Mouse (Mus musculus) embryonic facial prominence, embryonic 11.5 days (tissue): ENCODE measurements at regions not wholly inside any gene's neighbourhood (a gene's known extent, or its start where the extent isn't known, plus 50 kb on each side); places are given as distances from the start of the nearest gene placed in this dataset.

Experiments
- ATAC-seq: fragments of 200-750 bp; cut with Nextera tagmentation; replicated peaks from 2 replicates; pipeline ENCODE4 v1.8.0; 2017; ENCODE audit warnings: low read depth; ENCODE audit not compliant: insufficient number of reproducible peaks, low FRiP score, low TSS enrichment
- DNase-seq: peaks from one replicate; pipeline ENCODE4 v3.0.0-alpha.2; 2015; ENCODE audit warnings: low spot score
- H3K27ac ChIP-seq: fragments of 300-500 bp; sonication (generic); replicated peaks from 2 replicates; pipeline ENCODE4 v1.5.1; 2014; ENCODE audit warnings: mild to moderate bottlenecking, low read depth, low read length, control low read depth
- H3K27me3 ChIP-seq: fragments of 300-500 bp; sonication (generic); 2 replicates; pipeline ENCODE4 v1.6.1; 2014; ENCODE audit warnings: mild to moderate bottlenecking, low read length, moderate library complexity, mixed read lengths; ENCODE audit not compliant: control insufficient read depth, insufficient read depth
- H3K36me3 ChIP-seq: fragments of 300-500 bp; sonication (generic); replicated peaks from 2 replicates; pipeline ENCODE4 v1.6.1; 2014; ENCODE audit warnings: low read depth, mild to moderate bottlenecking, low read length, moderate library complexity, mixed read lengths; ENCODE audit not compliant: control insufficient read depth, insufficient read depth
- H3K4me1 ChIP-seq: fragments of 300-500 bp; sonication (generic); 2 replicates; pipeline ENCODE4 v1.6.1; 2014; ENCODE audit warnings: low read length, mixed read lengths; ENCODE audit not compliant: control insufficient read depth, insufficient read depth
- H3K4me2 ChIP-seq: fragments of 300-500 bp; sonication (generic); 2 replicates; pipeline ENCODE4 v1.6.1; 2014; ENCODE audit warnings: low read depth, mild to moderate bottlenecking, control low read depth, low read length, moderate library complexity
- H3K4me3 ChIP-seq: fragments of 300-500 bp; sonication (generic); 2 replicates; pipeline ENCODE4 v1.5.1; 2014; ENCODE audit warnings: low read depth, low read length, control low read depth
- H3K9ac ChIP-seq: fragments of 300-500 bp; sonication (generic); replicated peaks from 2 replicates; pipeline ENCODE4 v1.6.1; 2014; ENCODE audit warnings: mild to moderate bottlenecking, control low read depth, low read length
- H3K9me3 ChIP-seq: fragments of 300-500 bp; sonication (generic); replicated peaks from 2 replicates; pipeline ENCODE4 v1.6.1; 2016; ENCODE audit warnings: mild to moderate bottlenecking, low read length, inconsistent platforms, mixed read lengths; ENCODE audit not compliant: control insufficient read depth
- WGBS: fragments of 180-500 bp; shearing (Covaris S2); extraction: QIAGEN DNeasy Blood & Tissue Kit; methylation state at CpG from one replicate; pipeline ENCODE4 v1.1.7; 2014; 5-methylcytosine and 5-hydroxymethylcytosine counted together

GRCm38 (mm10) chr8:23504704-23505103, 1093.5 kb downstream of the Mrps31 start:
- H3K4me3 ChIP-seq, result no peak overlapping the region
- no peaks in the 10 kb centered on the region for H3K27me3 ChIP-seq
- H3K4me2 ChIP-seq, result no peak overlapping the region
- no peaks in the 10 kb centered on the region for H3K4me1 ChIP-seq
- ATAC-seq (0 out of 2 replicates have a peak, but pooled peaks have one; percentile 48), DNase-seq (peak; percentile 69)
- no peaks in the 10 kb centered on the region for H3K36me3 ChIP-seq
- no peaks in the 10 kb centered on the region for H3K9me3 ChIP-seq
- H3K27ac ChIP-seq, result no peak overlapping the region
- 41% methylated on average over 10 of the region's 10 CpGs for WGBS
- H3K9ac ChIP-seq, result no peak overlapping the region

GRCm38 (mm10) chr8:23505216-23505615, 1094.1 kb downstream of the Mrps31 start:
- H3K4me2 ChIP-seq, result no peak overlapping the region

GRCm38 (mm10) chr8:23505966-23506365, 1094.8 kb downstream of the Mrps31 start:
- Histone ChIP-seq H3K27ac (no peak overlapping the region), H3K4me1 (no peaks in the 10 kb centered on the region), H3K27me3 (no peaks in the 10 kb centered on the region), H3K36me3 (no peaks in the 10 kb centered on the region), H3K9me3 (no peaks in the 10 kb centered on the region), H3K9ac (no peak overlapping the region), H3K4me2 (no peak overlapping the region), H3K4me3 (no peak overlapping the region)
- DNase-seq, result no peak
- WGBS, result 95% methylated on average over 4 of the region's 4 CpGs
- no peak for ATAC-seq

More at GRCm38 (mm10) chr8:23505216-23505615, 1094.1 kb downstream of the Mrps31 start:
- no peak for DNase-seq
- whole genome bisulfite sequencing, result 91% methylated on average over 9 of the region's 9 CpGs
- no peak for ATAC-seq
- Histone ChIP-seq H3K4me3 (no peak overlapping the region), H3K27me3 (no peaks in the 10 kb centered on the region), H3K27ac (no peak overlapping the region), H3K4me1 (no peaks in the 10 kb centered on the region), H3K9ac (no peak overlapping the region), H3K9me3 (no peaks in the 10 kb centered on the region), H3K36me3 (no peaks in the 10 kb centered on the region)

- Histone ChIP-seq H3K9ac (no peak overlapping the region), H3K27ac (no peak overlapping the region), H3K27me3 (no peaks in the 10 kb centered on the region), H3K4me1 (no peaks in the 10 kb centered on the region), H3K9me3 (no peaks in the 10 kb centered on the region), H3K4me3 (no peak overlapping the region), H3K4me2 (no peak overlapping the region), H3K36me3 (no peaks in the 10 kb centered on the region)
- no peak for DNase-seq
- no peak for ATAC-seq
- WGBS, result 62% methylated on average over 4 of the region's 4 CpGs
These were observed 1096.5 kb downstream of the Mrps31 start for GRCm38 (mm10) chr8:23507661-23508060.

GRCm38 (mm10) chr8:23510076-23510475, 1098.9 kb downstream of the Mrps31 start:
- no peaks in the 10 kb centered on the region for H3K4me1 ChIP-seq
- no peaks in the 10 kb centered on the region for H3K27me3 ChIP-seq
- ATAC-seq (no peak), DNase-seq (peak; percentile 62)
- no peaks in the 10 kb centered on the region for H3K36me3 ChIP-seq
- H3K4me3 ChIP-seq, result no peak overlapping the region
- no peak overlapping the region for H3K27ac ChIP-seq
- no peak overlapping the region for H3K9ac ChIP-seq
- WGBS, result 37% methylated on average over 5 of the region's 5 CpGs
- no peak overlapping the region for H3K4me2 ChIP-seq
- H3K9me3 ChIP-seq, result no peaks in the 10 kb centered on the region

GRCm38 (mm10) chr8:23510561-23510960, 1099.4 kb downstream of the Mrps31 start:
- H3K9me3 ChIP-seq, result no peaks in the 10 kb centered on the region
- WGBS, result 70% methylated on average over 5 of the region's 5 CpGs
- ATAC-seq (no peak), DNase-seq (no peak)
- no peaks in the 10 kb centered on the region for H3K36me3 ChIP-seq
- no peaks in the 10 kb centered on the region for H3K27me3 ChIP-seq
- H3K9ac ChIP-seq, result no peak overlapping the region
- no peak overlapping the region for H3K4me2 ChIP-seq
- no peak overlapping the region for H3K4me3 ChIP-seq
- H3K4me1 ChIP-seq, result no peaks in the 10 kb centered on the region
- no peak overlapping the region; the same call in 1 of the 2 replicates for H3K27ac ChIP-seq

- H3K9me3 ChIP-seq, result no peaks in the 10 kb centered on the region
- no peaks in the 10 kb centered on the region for H3K4me1 ChIP-seq
- ATAC-seq, result no peak
- WGBS, result 90% methylated on average over 1 of the region's 1 CpGs
- no peaks in the 10 kb centered on the region for H3K27me3 ChIP-seq
- no peak for DNase-seq
- H3K36me3 ChIP-seq, result no peaks in the 10 kb centered on the region
- H3K27ac ChIP-seq, result no peak overlapping the region
- H3K4me2 ChIP-seq, result no peak overlapping the region
- no peak overlapping the region for H3K9ac ChIP-seq
- no peak overlapping the region for H3K4me3 ChIP-seq
These were observed 1100.1 kb downstream of the Mrps31 start for GRCm38 (mm10) chr8:23511264-23511663.

GRCm38 (mm10) chr8:23511792-23512191, 1100.6 kb downstream of the Mrps31 start:
- Histone ChIP-seq H3K9ac (no peak overlapping the region), H3K4me2 (no peak overlapping the region), H3K4me1 (no peaks in the 10 kb centered on the region), H3K36me3 (no peaks in the 10 kb centered on the region), H3K27ac (no peak overlapping the region), H3K4me3 (no peak overlapping the region), H3K9me3 (no peaks in the 10 kb centered on the region), H3K27me3 (no peaks in the 10 kb centered on the region)
- ATAC-seq (no peak), DNase-seq (no peak)
- 92% methylated on average over 6 of the region's 6 CpGs for WGBS
